Mouse (Mus musculus) neural tube, embryonic 13.5 days (tissue): ENCODE results near the gene Mgat1. TPM values are rescaled to one million over a fixed set of nuclear protein-coding genes. Genes with fewer than 3 reads are reported as not detected.
"Not testable (repeated sequence)": the region's sequence is repeated elsewhere in the genome, so short reads cannot be mapped to it uniquely, and the experiment has no call there.

Source experiments
- ATAC-seq: fragments of 200-750 bp; cut with Nextera tagmentation; 2 replicates; pipeline ENCODE4 v1.8.0; 2017; ENCODE audit warnings: low read depth, mild to moderate bottlenecking, moderate TSS enrichment, moderate library complexity
- H3K27ac ChIP-seq: fragments of 300-500 bp; sonication (generic); replicated peaks from 2 replicates; pipeline ENCODE4 v1.5.1; 2015; ENCODE audit warnings: moderate library complexity, mild to moderate bottlenecking, inconsistent platforms
- H3K27me3 ChIP-seq: fragments of 300-500 bp; sonication (generic); 2 replicates; pipeline ENCODE4 v1.6.1; 2015; ENCODE audit warnings: mild to moderate bottlenecking, inconsistent platforms
- H3K36me3 ChIP-seq: fragments of 300-500 bp; sonication (generic); 2 replicates; pipeline ENCODE4 v1.6.1; 2015; ENCODE audit warnings: mild to moderate bottlenecking, inconsistent platforms
- H3K4me1 ChIP-seq: fragments of 300-500 bp; sonication (generic); replicated peaks from 2 replicates; pipeline ENCODE4 v1.6.1; 2015; ENCODE audit warnings: inconsistent platforms
- H3K4me2 ChIP-seq: fragments of 300-500 bp; sonication (generic); 2 replicates; pipeline ENCODE4 v1.6.1; 2015; ENCODE audit warnings: inconsistent platforms, mild to moderate bottlenecking, moderate library complexity
- H3K4me3 ChIP-seq: fragments of 300-500 bp; sonication (generic); 2 replicates; pipeline ENCODE4 v1.5.1; 2015; ENCODE audit warnings: mild to moderate bottlenecking, inconsistent platforms
- H3K9ac ChIP-seq: fragments of 300-500 bp; sonication (generic); 2 replicates; pipeline ENCODE4 v1.6.1; 2015; ENCODE audit warnings: moderate library complexity, mild to moderate bottlenecking, inconsistent platforms
- H3K9me3 ChIP-seq: fragments of 300-500 bp; sonication (generic); 2 replicates; pipeline ENCODE4 v1.6.1; 2016; ENCODE audit warnings: inconsistent platforms
- WGBS: fragments of 180-500 bp; shearing (Covaris S2); methylation state at CpG from one replicate; pipeline ENCODE4 v1.1.7; 2015; 5-methylcytosine and 5-hydroxymethylcytosine counted together
- polyA plus RNA-seq: library from polyadenylated mRNA; unstranded; fragments of >200 nt; fragmentation: Nextera tagmentation; extraction: Ambion mirVana; gene quantifications from 2 replicates; pipeline ENCODE4 v1.2.1, GENCODE M21; 2015

The Mgat1 gene
- polyA plus RNA-seq = 28.8 and 32.4 TPM in 2 replicates

- Histone ChIP-seq H3K4me2 (peak within 1 kb of the TSS; percentile 63), H3K27me3 (no peaks in the 10 kb centered on the region), H3K4me3 (peak within 1 kb of the TSS; percentile 54), H3K4me1 (peaks cover 33% of the 10 kb centered on the region), H3K27ac (peak within 1 kb of the TSS; percentile 92), H3K36me3 (no peaks in the 10 kb centered on the region; the same call in 1 of the 2 replicates), H3K9ac (peak within 1 kb of the TSS; percentile 76), H3K9me3 (no peaks in the 10 kb centered on the region)
- ATAC-seq = peak; percentile 98
- under 1% methylated on average over 53 of the region's 60 CpGs for WGBS
These were observed at the start of gene Mgat1 for GRCm38 (mm10) chr11:49243727-49244594. Mgat1 (plus strand) TSS chr11:49244191.

GRCm38 (mm10) chr11:49194771-49195170 is 49.2 kb upstream of the Mgat1 start:
- not testable (repeated sequence) for H3K4me3 ChIP-seq, H3K36me3 ChIP-seq, H3K9me3 ChIP-seq, ATAC-seq, H3K27ac ChIP-seq, H3K27me3 ChIP-seq, H3K9ac ChIP-seq, H3K4me2 ChIP-seq, H3K4me1 ChIP-seq
- WGBS = 96% methylated on average over 9 of the region's 9 CpGs

DNA sequence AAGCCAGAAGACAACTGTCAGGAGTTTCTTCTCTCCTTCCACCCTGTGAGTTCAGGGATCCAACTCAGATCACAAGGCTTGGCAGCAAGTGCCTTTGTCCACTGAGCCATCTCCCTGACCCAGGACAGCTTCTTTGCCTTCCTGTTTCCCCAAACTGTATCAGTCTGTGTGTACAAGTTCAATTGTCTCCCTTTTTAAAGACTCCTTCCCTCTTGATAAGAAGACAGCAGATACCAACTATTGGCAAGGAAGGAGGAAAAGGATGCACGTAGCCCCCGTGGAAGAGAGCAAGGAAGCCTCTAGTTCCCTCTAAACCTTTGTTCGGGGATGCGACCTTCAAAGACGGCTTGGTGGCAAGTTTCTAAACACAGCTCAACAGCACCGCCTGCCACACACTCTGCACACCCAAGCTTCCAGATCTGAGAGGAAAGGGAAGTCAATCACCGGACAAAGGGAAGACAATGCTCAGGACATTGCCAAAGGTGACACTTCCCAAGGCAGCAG is 48.1 kb upstream of the Mgat1 start:
- Histone ChIP-seq H3K27ac (no peak overlapping the region), H3K4me3 (no peak overlapping the region), H3K4me1 (no peaks in the 10 kb centered on the region), H3K9ac (no peak overlapping the region), H3K4me2 (no peak overlapping the region), H3K9me3 (no peaks in the 10 kb centered on the region), H3K27me3 (no peaks in the 10 kb centered on the region), H3K36me3 (no peaks in the 10 kb centered on the region)
- WGBS = 94% methylated on average over 7 of the region's 7 CpGs
- ATAC-seq = no peak

DNA sequence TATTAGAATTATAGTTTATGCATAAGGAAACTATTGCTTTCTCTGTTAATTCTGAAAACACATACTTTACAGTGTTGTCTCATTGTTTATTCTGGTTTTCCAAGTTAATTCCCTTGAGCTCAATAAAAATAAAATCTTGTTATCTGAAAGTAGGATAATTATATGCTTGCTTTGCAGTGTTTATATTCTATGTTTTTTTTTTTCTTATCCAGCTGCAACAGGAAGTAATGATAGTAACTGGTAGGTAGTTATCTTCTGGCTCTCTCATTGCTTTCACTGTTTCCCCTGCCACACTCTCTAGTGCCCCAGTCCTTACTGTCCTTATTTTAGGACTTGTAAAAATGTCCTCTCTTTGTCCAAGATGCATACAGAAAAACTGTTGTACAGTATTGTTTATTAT is 43.3 kb upstream of the Mgat1 start:
- no peak overlapping the region for H3K27ac ChIP-seq
- H3K27me3 ChIP-seq = no peaks in the 10 kb centered on the region
- H3K4me2 ChIP-seq = no peak overlapping the region
- peaks cover 23% of the 10 kb centered on the region for H3K4me1 ChIP-seq
- H3K36me3 ChIP-seq = no peaks in the 10 kb centered on the region
- no peak for ATAC-seq
- no peak overlapping the region for H3K9ac ChIP-seq
- H3K9me3 ChIP-seq = no peaks in the 10 kb centered on the region
- no peak overlapping the region for H3K4me3 ChIP-seq

DNA sequence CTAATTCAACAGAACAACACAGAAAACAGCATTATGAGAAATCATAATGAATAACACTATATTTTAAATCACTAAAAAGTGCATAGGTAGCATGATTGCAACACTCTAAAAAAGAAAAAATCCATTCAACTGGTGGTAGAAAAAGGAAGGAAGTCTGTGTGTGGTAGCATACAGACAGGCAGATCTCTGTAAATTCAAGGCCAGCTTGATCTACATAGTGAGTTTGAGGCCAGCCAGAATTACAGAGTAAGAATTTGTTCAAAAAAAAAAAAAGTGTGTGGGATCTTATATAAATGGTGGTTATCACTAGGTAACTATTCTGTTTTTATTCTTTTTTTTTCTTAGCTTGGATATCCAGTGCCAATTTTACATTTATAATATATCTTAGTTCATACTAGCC is 42.8 kb upstream of the Mgat1 start:
- Histone ChIP-seq H3K9ac (no peak overlapping the region), H3K27ac (no peak overlapping the region), H3K36me3 (no peaks in the 10 kb centered on the region; the same call in 1 of the 2 replicates), H3K4me2 (no peak overlapping the region), H3K27me3 (no peaks in the 10 kb centered on the region), H3K9me3 (no peaks in the 10 kb centered on the region), H3K4me1 (peaks cover 24% of the 10 kb centered on the region), H3K4me3 (no peak overlapping the region)
- ATAC-seq = no peak

DNA sequence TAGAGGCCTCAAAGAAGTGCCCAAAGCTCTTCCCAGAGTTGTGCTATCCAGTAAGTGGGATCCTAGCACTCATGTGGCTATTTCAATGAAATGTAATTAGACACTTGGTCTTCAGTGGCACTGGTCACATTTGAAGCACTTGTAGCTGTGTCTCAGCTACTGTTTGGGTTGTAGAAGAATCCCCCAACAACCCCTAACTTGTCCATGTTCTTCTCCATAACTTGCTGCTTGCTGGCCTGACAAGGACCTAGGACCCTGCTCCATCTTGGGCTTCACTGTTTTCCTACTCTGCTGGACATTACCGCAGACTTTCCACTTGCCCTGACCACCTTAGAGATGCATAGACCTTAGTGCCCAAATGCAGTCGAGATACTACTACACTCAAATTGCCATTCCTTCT is 41.9 kb upstream of the Mgat1 start:
- Histone ChIP-seq H3K4me2 (peak overlapping the region; percentile 83), H3K4me1 (peaks cover 24% of the 10 kb centered on the region), H3K9me3 (no peaks in the 10 kb centered on the region), H3K27me3 (no peaks in the 10 kb centered on the region), H3K36me3 (no peaks in the 10 kb centered on the region; the same call in 1 of the 2 replicates), H3K4me3 (peak overlapping the region; percentile 96), H3K27ac (peak overlapping the region; percentile 99; the same call in 1 of the 2 replicates), H3K9ac (peak overlapping the region; percentile 99)
- WGBS = 68% methylated on average over 2 of the region's 2 CpGs
- no peak for ATAC-seq

DNA sequence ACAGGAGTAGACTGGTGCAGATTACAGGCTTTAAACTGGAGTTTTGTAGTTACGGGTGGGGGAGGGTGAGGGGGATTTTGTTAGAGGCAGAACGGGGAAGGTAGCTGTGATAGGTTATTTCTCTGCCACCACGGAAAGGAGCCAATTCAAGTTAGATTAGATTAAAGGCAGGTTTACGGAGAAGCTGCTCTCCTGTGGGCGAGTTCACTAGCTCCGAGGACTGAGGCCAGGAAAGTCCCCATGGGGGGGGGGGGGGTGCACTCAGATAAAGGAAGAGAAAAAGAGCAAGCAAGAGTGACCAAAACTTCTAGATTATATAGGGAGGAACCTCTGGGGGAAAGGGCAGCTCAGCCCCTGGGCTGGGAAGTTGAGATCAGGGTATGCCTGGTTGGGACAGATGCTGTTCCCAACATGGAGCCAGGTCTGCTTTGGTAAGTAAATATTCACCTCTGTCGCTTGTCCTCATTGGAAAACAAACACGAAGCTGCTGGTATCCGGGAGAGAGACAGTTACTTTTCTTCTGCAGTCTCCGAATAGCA is 41.4 kb upstream of the Mgat1 start:
- Histone ChIP-seq H3K36me3 (peaks cover 4% of the 10 kb centered on the region), H3K9me3 (no peaks in the 10 kb centered on the region), H3K27me3 (no peaks in the 10 kb centered on the region), H3K9ac (peak overlapping the region; percentile 99), H3K27ac (peak overlapping the region; percentile 99), H3K4me2 (peak overlapping the region; percentile 83), H3K4me1 (peaks cover 24% of the 10 kb centered on the region), H3K4me3 (peak overlapping the region; percentile 96)
- 4% methylated on average over 10 of the region's 10 CpGs for WGBS
- peak; percentile 69 for ATAC-seq

- peak within 1 kb of the TSS; percentile 99 for H3K27ac ChIP-seq
- H3K9me3 ChIP-seq = no peaks in the 10 kb centered on the region
- WGBS = under 1% methylated on average over 44 of the region's 47 CpGs
- H3K27me3 ChIP-seq = no peaks in the 10 kb centered on the region
- H3K4me3 ChIP-seq = peak within 1 kb of the TSS; percentile 96
- peak; percentile 92 for ATAC-seq
- H3K4me1 ChIP-seq = peaks cover 24% of the 10 kb centered on the region
- peak within 1 kb of the TSS; percentile 99 for H3K9ac ChIP-seq
- H3K36me3 ChIP-seq = peaks cover 4% of the 10 kb centered on the region
- peak within 1 kb of the TSS; percentile 83 for H3K4me2 ChIP-seq
These were observed 40.7 kb upstream of the Mgat1 start, which contains the start of gene Zfp62 for GRCm38 (mm10) chr11:49203129-49203768. Zfp62 (plus strand) TSS chr11:49203292.

GRCm38 (mm10) chr11:49203771-49204497 is 40.1 kb upstream of the Mgat1 start:
- peaks cover 25% of the 10 kb centered on the region for H3K4me1 ChIP-seq
- peak; percentile 85 for ATAC-seq
- peak overlapping the region; percentile 99 for H3K9ac ChIP-seq
- H3K36me3 ChIP-seq = peaks cover 4% of the 10 kb centered on the region
- peak overlapping the region; percentile 96 for H3K4me3 ChIP-seq
- H3K9me3 ChIP-seq = no peaks in the 10 kb centered on the region
- peak overlapping the region; percentile 83 for H3K4me2 ChIP-seq
- H3K27ac ChIP-seq = peak overlapping the region; percentile 99
- WGBS = under 1% methylated on average over 24 of the region's 24 CpGs
- H3K27me3 ChIP-seq = no peaks in the 10 kb centered on the region

GRCm38 (mm10) chr11:49205080-49205590 is 38.9 kb upstream of the Mgat1 start:
- H3K4me3 ChIP-seq = peak overlapping the region; percentile 96; the same call in 1 of the 2 replicates
- no peak overlapping the region for H3K9ac ChIP-seq
- H3K36me3 ChIP-seq = peaks cover 4% of the 10 kb centered on the region
- peak overlapping the region; percentile 83 for H3K4me2 ChIP-seq
- 89% methylated on average over 6 of the region's 6 CpGs for WGBS
- no peaks in the 10 kb centered on the region for H3K9me3 ChIP-seq
- no peak overlapping the region for H3K27ac ChIP-seq
- H3K27me3 ChIP-seq = no peaks in the 10 kb centered on the region
- peaks cover 32% of the 10 kb centered on the region for H3K4me1 ChIP-seq
- no peak for ATAC-seq

DNA sequence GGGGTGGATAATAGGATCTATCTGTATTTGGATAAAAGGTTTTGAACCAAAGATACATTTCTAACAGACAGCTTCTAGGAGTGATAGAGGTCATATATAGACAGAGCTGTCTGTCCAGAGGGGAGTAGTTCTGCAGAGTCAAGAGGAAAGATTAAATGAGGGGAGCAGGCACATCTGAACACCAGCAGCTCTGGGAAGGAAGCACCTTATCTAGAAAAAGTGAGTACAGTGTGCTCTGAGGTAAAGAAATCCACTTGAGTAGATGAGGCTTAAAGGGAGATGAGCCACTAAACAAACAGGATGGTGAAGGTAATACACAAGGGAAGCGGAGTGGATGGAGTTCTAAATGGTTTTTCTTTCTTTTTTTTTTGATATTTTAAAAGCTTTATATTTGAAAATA is 36.5 kb upstream of the Mgat1 start:
- H3K4me2 ChIP-seq = no peak overlapping the region
- H3K4me3 ChIP-seq = no peak overlapping the region
- 96% methylated on average over 1 of the region's 1 CpGs for WGBS
- H3K27me3 ChIP-seq = no peaks in the 10 kb centered on the region
- no peak overlapping the region for H3K27ac ChIP-seq
- peaks cover 7% of the 10 kb centered on the region for H3K36me3 ChIP-seq
- no peak for ATAC-seq
- H3K9me3 ChIP-seq = no peaks in the 10 kb centered on the region
- peaks cover 25% of the 10 kb centered on the region for H3K4me1 ChIP-seq
- no peak overlapping the region for H3K9ac ChIP-seq
